Mouse (Mus musculus) cortical plate, adult 2 months (tissue): ENCODE data around the gene Homer2.

Source experiments
- CTCF ChIP-seq: fragments of 200-500 bp; IDR thresholded peaks from 2 replicates; pipeline ENCODE4 v1.5.1; 2011; ENCODE audit warnings: mild to moderate bottlenecking, control low read depth, low read length; ENCODE audit not compliant: insufficient read depth; ENCODE audit errors: extremely low read depth
- POLR2A ChIP-seq: fragments of 200-500 bp; IDR thresholded peaks from 2 replicates; pipeline ENCODE4 v1.6.1; 2011; ENCODE audit warnings: mild to moderate bottlenecking, low read length, control low read depth; ENCODE audit not compliant: insufficient read depth; ENCODE audit errors: extremely low read depth

GRCm38 (mm10) chr7:81556839-81557238, 150.5 kb downstream of the Homer2 start:
- TF ChIP-seq CTCF (no peak), POLR2A (no peak)
